Mouse (Mus musculus) lung, postnatal 0 days (tissue): ENCODE results near the gene Aknad1.

Source experiments
- CTCF ChIP-seq: IDR thresholded peaks from 2 replicates; pipeline ENCODE4 v1.5.1; 2016; ENCODE audit warnings: antibody characterized with exemption, mild to moderate bottlenecking
- EP300 ChIP-seq: IDR thresholded peaks from 2 replicates; pipeline ENCODE4 v1.6.1; 2016; ENCODE audit warnings: antibody characterized with exemption, mild to moderate bottlenecking, control low read depth

DNA sequence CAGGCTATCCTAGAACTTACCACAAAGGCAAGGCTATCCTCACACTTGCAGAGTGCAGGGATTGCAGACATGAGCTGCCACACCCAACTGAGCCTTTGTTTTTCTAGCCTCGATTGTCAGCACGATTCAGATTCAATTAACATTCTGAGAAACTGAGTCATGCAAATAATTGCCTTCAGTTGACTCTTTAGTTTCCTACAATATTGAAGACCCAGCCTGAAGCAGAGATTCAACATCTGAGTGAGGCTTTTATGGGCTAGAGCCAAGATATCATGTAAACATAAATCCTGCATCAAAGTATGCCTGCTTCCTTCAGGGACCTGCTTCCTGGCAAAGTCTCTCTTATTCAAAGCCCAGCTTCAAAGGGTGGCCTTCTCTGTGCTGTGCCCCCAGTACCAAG lies 24.2 kb downstream of the Aknad1 start:
- no peak for TF ChIP-seq CTCF
- no peak for TF ChIP-seq EP300
